Mouse (Mus musculus) heart, embryonic 12.5 days (tissue): ENCODE data around the gene Def8. TPM values are rescaled to one million over a fixed set of nuclear protein-coding genes. Genes with fewer than 3 reads are reported as not detected.
"Not testable (repeated sequence)": the region's sequence is repeated elsewhere in the genome, so short reads cannot be mapped to it uniquely, and the experiment has no call there.

ENCODE experiments used
- ATAC-seq: fragments of 200-750 bp; cut with Nextera tagmentation; 2 replicates; pipeline ENCODE4 v1.8.0; 2017; ENCODE audit warnings: moderate TSS enrichment, moderate library complexity; ENCODE audit not compliant: insufficient number of reproducible peaks, low FRiP score
- H3K27ac ChIP-seq: fragments of 300-500 bp; sonication (generic); 2 replicates; pipeline ENCODE4 v1.5.1; 2016; ENCODE audit warnings: mild to moderate bottlenecking, moderate library complexity; ENCODE audit not compliant: poor library complexity, severe bottlenecking
- H3K27me3 ChIP-seq: fragments of 300-500 bp; sonication (generic); replicated peaks from 2 replicates; pipeline ENCODE4 v1.6.1; 2016; ENCODE audit warnings: mild to moderate bottlenecking, moderate library complexity
- H3K36me3 ChIP-seq: fragments of 300-500 bp; sonication (generic); 2 replicates; pipeline ENCODE4 v1.6.1; 2016; ENCODE audit warnings: mild to moderate bottlenecking, moderate library complexity
- H3K4me1 ChIP-seq: fragments of 300-500 bp; sonication (generic); replicated peaks from 2 replicates; pipeline ENCODE4 v1.6.1; 2016; ENCODE audit warnings: mild to moderate bottlenecking
- H3K4me2 ChIP-seq: fragments of 300-500 bp; sonication (generic); 2 replicates; pipeline ENCODE4 v1.6.1; 2016; ENCODE audit warnings: mild to moderate bottlenecking, moderate library complexity
- H3K4me3 ChIP-seq: fragments of 300-500 bp; sonication (generic); 2 replicates; pipeline ENCODE4 v1.5.1; 2016; ENCODE audit warnings: mild to moderate bottlenecking
- H3K9ac ChIP-seq: fragments of 300-500 bp; sonication (generic); 2 replicates; pipeline ENCODE4 v1.6.1; 2016; ENCODE audit warnings: mild to moderate bottlenecking, moderate library complexity
- H3K9me3 ChIP-seq: fragments of 300-500 bp; sonication (generic); replicated peaks from 2 replicates; pipeline ENCODE4 v1.6.1; 2016; ENCODE audit warnings: mild to moderate bottlenecking, moderate library complexity
- WGBS: fragments of 180-500 bp; shearing (Covaris S2); methylation state at CpG from one replicate; pipeline ENCODE4 v1.1.7; 2016; 5-methylcytosine and 5-hydroxymethylcytosine counted together
- polyA plus RNA-seq: library from polyadenylated mRNA; unstranded; fragments of >200 nt; fragmentation: Nextera tagmentation; extraction: Ambion mirVana; gene quantifications from 2 replicates; pipeline ENCODE4 v1.2.1, GENCODE M21; 2016

Gene Def8
- polyA plus RNA-seq, 1 experiment from 2014 or later = 34.7 TPM

- Histone ChIP-seq H3K4me2 (no peak overlapping the region), H3K27ac (no peak overlapping the region), H3K4me1 (peaks cover 25% of the 10 kb centered on the region), H3K9me3 (peaks cover 7% of the 10 kb centered on the region; the same call in 1 of the 2 replicates), H3K4me3 (no peak overlapping the region), H3K36me3 (no peaks in the 10 kb centered on the region), H3K27me3 (no peaks in the 10 kb centered on the region), H3K9ac (no peak overlapping the region)
- WGBS = 85% methylated on average over 2 of the region's 2 CpGs
- no peak for ATAC-seq
Measured at GRCm38 (mm10) chr8:123441788-123442187, 18.5 kb downstream of the Def8 start.

GRCm38 (mm10) chr8:123442351-123442750 lies 19.0 kb downstream of the Def8 start:
- H3K9me3 ChIP-seq = 0 out of 2 replicates have a peak, but pooled peaks cover 3% of the 10 kb centered on the region
- H3K27me3 ChIP-seq = no peaks in the 10 kb centered on the region
- H3K27ac ChIP-seq = no peak overlapping the region
- peak overlapping the region; percentile 73; the same call in 1 of the 2 replicates for H3K4me2 ChIP-seq
- 83% methylated on average over 5 of the region's 5 CpGs for WGBS
- H3K4me1 ChIP-seq = peaks cover 31% of the 10 kb centered on the region
- H3K9ac ChIP-seq = no peak overlapping the region
- H3K36me3 ChIP-seq = no peaks in the 10 kb centered on the region
- no peak for ATAC-seq
- H3K4me3 ChIP-seq = peak overlapping the region; percentile 54; the same call in 1 of the 2 replicates

- peak overlapping the region; percentile 73 for H3K4me2 ChIP-seq
- WGBS = 1% methylated on average over 41 of the region's 41 CpGs
- peak; percentile 92 for ATAC-seq
Measured at GRCm38 (mm10) chr8:123442871-123443575, 19.7 kb downstream of the Def8 start.

DNA sequence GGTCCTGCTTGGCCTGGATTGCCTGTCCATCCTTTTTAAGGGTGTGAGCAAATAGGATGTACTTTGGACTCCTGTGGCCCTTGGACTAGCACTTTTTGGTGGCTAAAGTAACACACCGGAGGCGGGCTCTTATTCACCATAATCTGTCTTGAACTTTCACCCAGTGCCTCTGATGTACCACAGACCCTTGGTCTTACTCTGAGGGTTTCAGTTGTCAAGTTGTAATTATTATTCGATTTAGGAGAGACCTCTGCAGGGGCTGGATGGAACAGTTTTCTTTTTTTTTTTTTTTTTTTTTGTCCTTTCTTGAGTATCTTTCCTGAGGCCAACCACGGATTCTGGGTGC lies 20.2 kb downstream of the Def8 start:
- ATAC-seq = no peak
- no peak overlapping the region for H3K27ac ChIP-seq
- 36% methylated on average over 4 of the region's 4 CpGs for WGBS
- peak overlapping the region; percentile 69 for H3K9ac ChIP-seq
- H3K4me2 ChIP-seq = peak overlapping the region; percentile 73
- H3K9me3 ChIP-seq = no peaks in the 10 kb centered on the region
- H3K4me3 ChIP-seq = peak overlapping the region; percentile 54
- peaks cover 35% of the 10 kb centered on the region for H3K4me1 ChIP-seq
- H3K36me3 ChIP-seq = no peaks in the 10 kb centered on the region
- H3K27me3 ChIP-seq = no peaks in the 10 kb centered on the region

More at GRCm38 (mm10) chr8:123442871-123443575, 19.7 kb downstream of the Def8 start:
- Histone ChIP-seq H3K27ac (peak overlapping the region; percentile 6; the same call in 1 of the 2 replicates), H3K9ac (peak overlapping the region; percentile 69), H3K27me3 (no peaks in the 10 kb centered on the region), H3K9me3 (no peaks in the 10 kb centered on the region), H3K36me3 (no peaks in the 10 kb centered on the region), H3K4me3 (peak overlapping the region; percentile 54), H3K4me1 (peaks cover 35% of the 10 kb centered on the region)

- WGBS = 84% methylated on average over 6 of the region's 6 CpGs
- Histone ChIP-seq H3K27me3 (no peaks in the 10 kb centered on the region), H3K4me1 (peaks cover 35% of the 10 kb centered on the region), H3K4me2 (peak overlapping the region; percentile 73), H3K4me3 (no peak overlapping the region), H3K36me3 (peaks cover 1% of the 10 kb centered on the region; the same call in 1 of the 2 replicates), H3K9me3 (no peaks in the 10 kb centered on the region), H3K9ac (no peak overlapping the region), H3K27ac (no peak overlapping the region)
- no peak for ATAC-seq
Measured at GRCm38 (mm10) chr8:123444131-123444530, 20.8 kb downstream of the Def8 start.

DNA sequence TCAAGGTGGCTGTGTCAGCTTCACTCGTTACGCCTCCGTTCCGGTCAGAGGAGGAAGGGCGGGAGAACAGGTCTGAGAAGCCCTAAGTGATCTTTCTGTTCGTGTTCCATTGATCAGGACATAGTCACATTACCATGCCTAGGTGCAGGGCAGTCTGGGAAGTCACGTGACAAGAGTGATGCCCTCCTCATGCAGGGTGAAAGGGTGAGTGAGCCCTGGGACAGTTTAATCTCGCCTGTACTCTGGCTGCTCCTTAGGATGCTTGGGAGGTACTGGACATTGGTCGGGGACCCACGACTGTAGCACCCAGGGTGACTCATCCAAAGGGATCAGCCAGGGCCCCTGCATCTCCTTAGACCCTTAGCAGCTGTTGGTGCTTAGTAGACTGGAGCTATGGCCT lies 22.7 kb downstream of the Def8 start:
- H3K27ac ChIP-seq = peak overlapping the region; percentile 42; the same call in 1 of the 2 replicates
- H3K4me1 ChIP-seq = peaks cover 35% of the 10 kb centered on the region
- no peak overlapping the region for H3K4me2 ChIP-seq
- no peak for ATAC-seq
- H3K27me3 ChIP-seq = no peaks in the 10 kb centered on the region
- no peak overlapping the region for H3K4me3 ChIP-seq
- H3K36me3 ChIP-seq = peaks cover 13% of the 10 kb centered on the region; the same call in 1 of the 2 replicates
- WGBS = 75% methylated on average over 10 of the region's 10 CpGs
- no peak overlapping the region for H3K9ac ChIP-seq
- no peaks in the 10 kb centered on the region for H3K9me3 ChIP-seq

GRCm38 (mm10) chr8:123446799-123447198 lies 23.5 kb downstream of the Def8 start:
- no peaks in the 10 kb centered on the region for H3K9me3 ChIP-seq
- peaks cover 20% of the 10 kb centered on the region; the same call in 1 of the 2 replicates for H3K36me3 ChIP-seq
- no peak for ATAC-seq
- H3K4me3 ChIP-seq = no peak overlapping the region
- H3K4me2 ChIP-seq = no peak overlapping the region
- peaks cover 35% of the 10 kb centered on the region for H3K4me1 ChIP-seq
- H3K27ac ChIP-seq = peak overlapping the region; percentile 42; the same call in 1 of the 2 replicates
- H3K9ac ChIP-seq = no peak overlapping the region
- WGBS = 39% methylated on average over 6 of the region's 6 CpGs
- H3K27me3 ChIP-seq = no peaks in the 10 kb centered on the region

GRCm38 (mm10) chr8:123450783-123451182 lies 27.5 kb downstream of the Def8 start:
- no peak for ATAC-seq
- Histone ChIP-seq H3K4me3 (no peak overlapping the region), H3K9ac (no peak overlapping the region), H3K4me2 (no peak overlapping the region), H3K9me3 (no peaks in the 10 kb centered on the region), H3K4me1 (peaks cover 20% of the 10 kb centered on the region), H3K27ac (no peak overlapping the region), H3K27me3 (no peaks in the 10 kb centered on the region), H3K36me3 (peaks cover 56% of the 10 kb centered on the region)
- 86% methylated on average over 5 of the region's 5 CpGs for WGBS

DNA sequence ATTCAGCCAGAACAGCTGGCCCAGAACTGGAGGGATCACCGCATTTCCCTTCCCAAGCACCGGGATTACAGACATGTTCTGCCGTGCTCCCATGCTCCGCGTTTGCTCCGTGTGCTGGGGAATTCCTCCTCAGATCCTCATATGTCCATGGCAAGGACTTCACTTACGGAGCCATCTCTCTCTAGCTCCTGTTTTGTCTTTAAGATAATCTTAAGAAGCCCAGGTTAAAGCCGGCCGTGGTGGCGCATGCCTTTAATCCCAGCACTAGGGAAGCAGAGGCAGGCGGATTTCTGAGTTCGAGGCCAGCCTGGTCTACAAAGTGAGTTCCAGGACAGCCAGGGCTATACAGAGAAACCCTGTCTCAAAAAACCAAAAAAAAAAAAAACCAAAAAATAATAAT lies 28.4 kb downstream of the Def8 start:
- H3K9me3 ChIP-seq, H3K4me2 ChIP-seq, H3K27ac ChIP-seq, H3K4me3 ChIP-seq, ATAC-seq, H3K27me3 ChIP-seq, H3K9ac ChIP-seq: not testable (repeated sequence)
- 89% methylated on average over 12 of the region's 12 CpGs for WGBS
- Histone ChIP-seq H3K4me1 (peaks cover 10% of the 10 kb centered on the region), H3K36me3 (peaks cover 66% of the 10 kb centered on the region)

GRCm38 (mm10) chr8:123452149-123452548 lies 28.8 kb downstream of the Def8 start:
- Histone ChIP-seq H3K4me2 (no peak overlapping the region), H3K27ac (no peak overlapping the region), H3K36me3 (peaks cover 70% of the 10 kb centered on the region), H3K27me3 (no peaks in the 10 kb centered on the region), H3K9me3 (no peaks in the 10 kb centered on the region), H3K4me1 (peaks cover 6% of the 10 kb centered on the region), H3K9ac (no peak overlapping the region), H3K4me3 (no peak overlapping the region)
- ATAC-seq = no peak
- 73% methylated on average over 4 of the region's 4 CpGs for WGBS

DNA sequence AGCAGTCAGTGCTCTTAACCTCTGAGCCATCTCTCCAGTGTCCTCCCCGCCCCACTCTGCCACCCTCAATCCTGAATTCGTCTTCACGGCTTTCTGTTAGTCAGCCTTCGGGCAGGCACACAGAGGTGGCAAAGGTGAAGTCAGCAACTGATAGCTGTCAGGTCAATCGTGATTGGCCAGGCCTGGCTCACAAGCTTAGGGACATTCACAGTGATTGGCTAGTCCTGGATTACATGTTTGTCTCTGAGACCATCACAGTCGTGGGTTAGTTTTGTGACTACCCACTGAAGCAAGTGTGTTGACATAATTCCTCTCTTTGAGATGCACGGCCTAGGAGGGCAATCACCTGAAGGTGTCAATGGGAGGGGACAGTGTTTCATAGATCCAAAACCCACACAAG lies 30.0 kb downstream of the Def8 start:
- 72% methylated on average over 7 of the region's 7 CpGs for WGBS
- peaks cover 80% of the 10 kb centered on the region for H3K36me3 ChIP-seq
- H3K27me3 ChIP-seq = no peaks in the 10 kb centered on the region
- no peak overlapping the region for H3K27ac ChIP-seq
- H3K4me2 ChIP-seq = no peak overlapping the region
- no peak overlapping the region for H3K4me3 ChIP-seq
- H3K4me1 ChIP-seq = no peaks in the 10 kb centered on the region
- H3K9me3 ChIP-seq = no peaks in the 10 kb centered on the region
- H3K9ac ChIP-seq = no peak overlapping the region
- no peak for ATAC-seq
